Mouse (Mus musculus) hindbrain, postnatal 0 days (tissue): ENCODE measurements around the gene Frmd8. TPM values are rescaled to one million over a fixed set of nuclear protein-coding genes. Genes with fewer than 3 reads are reported as not detected.

Experiments
- ATAC-seq: fragments of 200-750 bp; cut with Nextera tagmentation; 2 replicates; pipeline ENCODE4 v1.8.0; 2017; ENCODE audit warnings: mild to moderate bottlenecking, moderate TSS enrichment, moderate library complexity
- DNase-seq: peaks from one replicate; pipeline ENCODE4 v3.0.0-alpha.2; 2015; ENCODE audit warnings: low spot score
- H3K27ac ChIP-seq: fragments of 300-500 bp; sonication (generic); 2 replicates; pipeline ENCODE4 v1.5.1; 2014; ENCODE audit warnings: mild to moderate bottlenecking
- H3K27me3 ChIP-seq: fragments of 300-500 bp; sonication (generic); 2 replicates; pipeline ENCODE4 v1.6.1; 2014; ENCODE audit warnings: low read length, mixed read lengths; ENCODE audit not compliant: insufficient read depth
- H3K36me3 ChIP-seq: fragments of 300-500 bp; sonication (generic); 2 replicates; pipeline ENCODE4 v1.6.1; 2014; ENCODE audit warnings: low read length, mixed read lengths; ENCODE audit not compliant: insufficient read depth
- H3K4me1 ChIP-seq: fragments of 300-500 bp; sonication (generic); 2 replicates; pipeline ENCODE4 v1.6.1; 2014; ENCODE audit warnings: antibody characterized with exemption, low read length, mixed read lengths; ENCODE audit not compliant: insufficient read depth
- H3K4me2 ChIP-seq: fragments of 300-500 bp; sonication (generic); 2 replicates; pipeline ENCODE4 v1.6.1; 2014; ENCODE audit warnings: low read depth, mild to moderate bottlenecking, low read length, moderate library complexity, mixed read lengths
- H3K4me3 ChIP-seq: fragments of 300-500 bp; sonication (generic); 2 replicates; pipeline ENCODE4 v1.5.1; 2014; ENCODE audit warnings: low read length
- H3K9ac ChIP-seq: fragments of 300-500 bp; sonication (generic); replicated peaks from 2 replicates; pipeline ENCODE4 v1.6.1; 2014; ENCODE audit warnings: mild to moderate bottlenecking, low read length, moderate library complexity, mixed read lengths
- H3K9me3 ChIP-seq: fragments of 300-500 bp; sonication (generic); 2 replicates; pipeline ENCODE4 v1.6.1; 2016; ENCODE audit warnings: low read length, mixed read lengths
- CTCF ChIP-seq: IDR thresholded peaks from 2 replicates; pipeline ENCODE4 v1.5.1; 2016; ENCODE audit warnings: antibody characterized with exemption, control low read depth, low read depth
- WGBS: fragments of 180-500 bp; shearing (Covaris S2); extraction: QIAGEN DNeasy Blood & Tissue Kit; methylation state at CpG from one replicate; pipeline ENCODE4 v1.1.7; 2014; 5-methylcytosine and 5-hydroxymethylcytosine counted together
- polyA plus RNA-seq: library from polyadenylated mRNA; unstranded; fragments of >200 nt; fragmentation: Nextera tagmentation; extraction: Ambion mirVana; gene quantifications from 2 replicates; pipeline ENCODE4 v1.2.1, GENCODE M21; 2015
- total RNA-seq: library from RNA; depleted of rRNA; stranded (reverse); fragments of >200 nt; gene quantifications from 2 replicates; pipeline ENCODE4 v1.2.3, GENCODE M21; 2014

Gene Frmd8
- total and polyA plus RNA-seq, 2 experiments from 2014 or later, result 12.5 to 19.8 TPM

- no peaks in the 10 kb centered on the region for H3K27me3 ChIP-seq
- H3K36me3 ChIP-seq, result no peaks in the 10 kb centered on the region
- WGBS, result 87% methylated on average over 11 of the region's 11 CpGs
- H3K4me1 ChIP-seq, result no peaks in the 10 kb centered on the region
- ATAC-seq, result no peak
- H3K27ac ChIP-seq, result no peak overlapping the region
- no peak for TF ChIP-seq CTCF
- no peak overlapping the region for H3K4me3 ChIP-seq
- H3K9me3 ChIP-seq, result no peaks in the 10 kb centered on the region
- DNase-seq, result no peak
- H3K4me2 ChIP-seq, result no peak overlapping the region
- no peak overlapping the region for H3K9ac ChIP-seq
These were observed 43.7 kb downstream of the Frmd8 start for GRCm38 (mm10) chr19:5831224-5831957.

GRCm38 (mm10) chr19:5830776-5831175 is 44.3 kb downstream of the Frmd8 start:
- Histone ChIP-seq H3K27me3 (no peaks in the 10 kb centered on the region), H3K27ac (no peak overlapping the region), H3K4me2 (no peak overlapping the region), H3K4me1 (no peaks in the 10 kb centered on the region), H3K9me3 (no peaks in the 10 kb centered on the region), H3K4me3 (no peak overlapping the region), H3K9ac (no peak overlapping the region), H3K36me3 (no peaks in the 10 kb centered on the region)
- ATAC-seq (no peak), DNase-seq (no peak)
- TF ChIP-seq CTCF, result no peak
- WGBS, result 94% methylated on average over 7 of the region's 7 CpGs

DNA sequence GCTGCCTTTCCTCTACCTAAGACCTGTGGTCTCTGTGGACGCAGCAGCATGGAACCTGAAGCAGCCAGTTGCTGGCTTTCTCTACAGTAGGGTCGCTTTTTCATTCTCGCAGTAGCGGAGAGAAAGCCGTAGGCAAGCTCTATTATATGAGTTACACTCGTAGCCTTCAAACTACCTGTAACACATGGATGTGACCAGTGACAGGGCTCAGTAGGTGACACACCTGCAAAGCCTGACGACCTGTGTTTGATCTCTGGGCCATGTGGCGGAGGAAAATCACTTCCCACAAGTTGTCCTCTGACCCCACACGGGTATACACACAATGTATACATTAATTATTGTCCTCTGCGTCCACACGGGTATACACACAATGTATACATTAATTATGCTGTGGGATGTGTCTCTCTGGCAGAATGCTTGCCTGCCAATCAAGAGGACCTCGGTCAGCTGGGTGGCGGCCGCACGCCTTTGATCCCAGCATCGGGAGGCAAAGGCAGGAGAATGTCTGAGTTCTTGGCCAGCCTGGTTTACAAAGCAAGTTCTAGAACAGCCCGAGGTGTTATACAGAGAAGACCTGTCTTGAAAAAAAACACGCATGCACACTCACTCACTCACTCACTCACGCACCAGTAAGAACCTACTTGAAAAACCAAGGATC is 45.0 kb downstream of the Frmd8 start:
- H3K4me1 ChIP-seq, result no peaks in the 10 kb centered on the region
- DNase-seq, result no peak
- H3K36me3 ChIP-seq, result no peaks in the 10 kb centered on the region
- 65% methylated on average over 19 of the region's 19 CpGs for WGBS
- H3K27ac ChIP-seq, result no peak overlapping the region
- no peak overlapping the region for H3K4me3 ChIP-seq
- H3K9ac ChIP-seq, result no peak overlapping the region
- H3K27me3 ChIP-seq, result no peaks in the 10 kb centered on the region
- H3K9me3 ChIP-seq, result no peaks in the 10 kb centered on the region
- no peak for TF ChIP-seq CTCF
- H3K4me2 ChIP-seq, result no peak overlapping the region
- ATAC-seq, result no peak

DNA sequence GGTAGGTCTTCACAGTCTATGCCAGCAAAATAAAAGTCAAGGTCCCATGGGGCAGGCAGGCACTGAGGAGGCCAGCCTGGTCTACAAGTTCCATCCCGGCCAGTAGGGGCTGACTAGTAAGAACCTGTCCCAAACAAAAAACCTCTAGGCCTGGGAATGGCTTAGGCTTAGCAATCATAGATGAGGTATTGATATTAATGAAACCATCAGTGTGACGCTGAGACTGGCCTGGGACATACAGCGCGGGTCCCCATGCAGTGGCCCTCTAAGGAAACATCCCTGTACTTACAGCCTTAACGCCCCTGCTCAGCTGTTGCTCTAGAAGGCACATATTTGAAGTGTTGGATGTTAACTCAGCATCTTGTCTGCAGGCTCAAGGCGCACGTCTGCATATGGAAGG is 46.2 kb downstream of the Frmd8 start:
- Histone ChIP-seq H3K27me3 (no peaks in the 10 kb centered on the region), H3K4me2 (no peak overlapping the region), H3K9me3 (no peaks in the 10 kb centered on the region), H3K36me3 (no peaks in the 10 kb centered on the region), H3K27ac (no peak overlapping the region), H3K4me1 (0 out of 2 replicates have a peak, but pooled peaks cover 5% of the 10 kb centered on the region), H3K9ac (no peak overlapping the region), H3K4me3 (no peak overlapping the region)
- DNase-seq (no peak), ATAC-seq (no peak)
- 89% methylated on average over 7 of the region's 7 CpGs for WGBS
- TF ChIP-seq CTCF, result no peak

DNA sequence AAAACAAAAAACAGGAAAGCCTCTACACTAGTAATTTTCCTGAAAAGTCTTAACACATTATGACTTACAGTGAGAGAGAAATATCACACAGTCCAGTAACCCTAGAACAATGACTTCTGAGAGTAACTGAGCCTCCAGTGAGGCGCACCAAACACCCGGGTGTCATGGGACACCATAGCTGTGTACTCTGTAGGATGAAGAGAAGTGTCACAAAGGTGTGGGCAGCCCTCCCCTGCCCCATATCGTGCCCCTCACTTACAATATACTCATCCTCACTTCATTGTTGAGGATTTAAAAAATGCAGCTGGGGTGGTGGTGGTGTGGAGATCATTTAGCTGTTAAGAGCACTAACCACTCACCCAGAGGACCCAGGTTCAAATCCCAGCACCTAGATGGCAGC is 46.9 kb downstream of the Frmd8 start:
- no peaks in the 10 kb centered on the region for H3K36me3 ChIP-seq
- H3K9me3 ChIP-seq, result no peaks in the 10 kb centered on the region
- H3K4me1 ChIP-seq, result peaks cover 8% of the 10 kb centered on the region; the same call in 1 of the 2 replicates
- H3K9ac ChIP-seq, result no peak overlapping the region
- no peaks in the 10 kb centered on the region for H3K27me3 ChIP-seq
- DNase-seq, result no peak
- no peak overlapping the region; the same call in 1 of the 2 replicates for H3K27ac ChIP-seq
- ATAC-seq, result no peak
- no peak overlapping the region for H3K4me2 ChIP-seq
- TF ChIP-seq CTCF, result no peak
- 88% methylated on average over 3 of the region's 3 CpGs for WGBS
- H3K4me3 ChIP-seq, result no peak overlapping the region

DNA sequence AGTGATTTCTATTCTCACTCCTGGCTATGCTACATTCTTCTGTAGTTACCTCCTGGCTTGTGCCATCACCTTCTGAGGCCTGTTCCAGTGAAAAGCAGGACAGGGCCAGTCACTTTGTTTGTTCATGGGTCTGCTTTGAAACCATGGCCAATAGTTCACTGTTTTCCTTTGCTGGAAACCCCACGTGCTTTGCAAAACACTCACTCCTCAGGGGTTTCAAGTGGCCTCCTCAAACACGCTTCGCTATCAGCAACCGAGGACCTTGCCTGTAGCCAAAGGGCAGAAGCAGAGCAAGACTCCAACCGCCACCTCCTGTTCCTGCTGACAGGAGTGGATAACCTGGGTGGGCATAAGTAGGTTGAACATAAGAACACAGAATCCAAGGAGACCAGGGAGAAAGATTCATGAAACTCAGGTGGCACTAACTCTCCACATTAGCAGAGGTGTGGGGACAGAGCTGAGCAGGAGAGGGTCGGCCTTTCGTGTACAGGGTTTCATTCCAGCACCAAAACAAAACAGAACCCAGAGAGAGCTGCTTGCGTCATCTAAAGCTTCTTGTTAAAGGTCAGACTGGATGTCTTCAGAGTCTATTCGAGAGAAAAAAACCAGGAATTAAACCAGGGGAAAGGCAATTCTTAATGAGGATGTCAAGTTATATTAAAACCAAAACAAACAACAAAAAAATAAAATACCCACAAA is 47.5 kb downstream of the Frmd8 start:
- ATAC-seq, result no peak
- H3K9me3 ChIP-seq, result no peaks in the 10 kb centered on the region
- H3K27me3 ChIP-seq, result no peaks in the 10 kb centered on the region
- WGBS, result 80% methylated on average over 9 of the region's 9 CpGs
- H3K9ac ChIP-seq, result no peak overlapping the region
- no peak overlapping the region for H3K4me3 ChIP-seq
- H3K4me2 ChIP-seq, result no peak overlapping the region
- H3K36me3 ChIP-seq, result no peaks in the 10 kb centered on the region
- H3K27ac ChIP-seq, result no peak overlapping the region
- peaks cover 13% of the 10 kb centered on the region for H3K4me1 ChIP-seq
- DNase-seq, result no peak
- TF ChIP-seq CTCF, result no peak
